ENCODE assay signal across 9 mouse cellular contexts in genomic region chr7:138827812-138828211, GRCm38 (mm10). TPM values are rescaled to one million over a fixed set of nuclear protein-coding genes. Genes with fewer than 3 reads are reported as not detected.
DNase-seq lines count a peak whose midpoint lies in the region; ATAC-seq and TF ChIP-seq lines count a peak whose summit lies in the region.
"Had no signal": no experiment of that assay in that cellular context is flagged by ENCODE, and none has a peak within 500 bp of the region (broad histone marks: within the 10 kb centered on the region; RNA-seq: fewer than 3 reads in every experiment).

No protein-coding gene starts in this region.

- H3K36me3 ChIP-seq in heart, embryonic 12.5 days: no peaks in the 10 kb centered on the region
- no peaks in the 10 kb centered on the region for H3K36me3 ChIP-seq in splenic B cell, adult 2 months (ENCODE audit: control insufficient read depth, insufficient read depth, low read length, poor library complexity, severe bottlenecking)
- H3K36me3 ChIP-seq: lung, embryonic 15.5 days had no signal

- H3K27ac ChIP-seq in heart, embryonic 12.5 days (ENCODE audit: poor library complexity, severe bottlenecking): no peak overlapping the region
- H3K27ac ChIP-seq in bone marrow, adult 2 months (ENCODE audit: control insufficient read depth, insufficient read depth, low read depth, low read length, poor library complexity): no peak overlapping the region
- H3K27ac ChIP-seq: lung, embryonic 15.5 days had no signal

- TF ChIP-seq CTCF in bone marrow, adult 2 months (IDR thresholded peaks at IDR 0.05; ENCODE audit: control insufficient read depth, insufficient read depth, low read length): peak; percentile 98

- no peaks in the 10 kb centered on the region for H3K9me3 ChIP-seq in heart, embryonic 12.5 days (replicated peaks)
- H3K9me3 ChIP-seq: lung, embryonic 15.5 days had no signal

- peak; percentile 87 for DNase-seq in heart, adult 11 months
- DNase-seq in CD4-positive, CD25-positive, alpha-beta regulatory T cell, adult 2 months (ENCODE audit: low read depth, low spot score): peak; percentile 79
- peak; percentile 27 for DNase-seq in fibroblast of lung, adult 2 months (ENCODE audit: low read depth)
- DNase-seq in kidney, postnatal 36 days: peak; percentile 37 to 87
- peak; percentile 72 for DNase-seq in splenic B cell, adult 2 months (ENCODE audit: low read depth, low spot score)

- H3K4me2 ChIP-seq in heart, embryonic 12.5 days: no peak overlapping the region
- H3K4me2 ChIP-seq: lung, embryonic 15.5 days had no signal

- no peaks in the 10 kb centered on the region for H3K4me1 ChIP-seq in heart, embryonic 12.5 days (replicated peaks)
- no peaks in the 10 kb centered on the region for H3K4me1 ChIP-seq in bone marrow, adult 2 months (ENCODE audit: control insufficient read depth, insufficient read depth, low read length)
- H3K4me1 ChIP-seq: lung, embryonic 15.5 days had no signal

- H3K4me3 ChIP-seq in heart, embryonic 12.5 days: no peak overlapping the region
- no peak overlapping the region for H3K4me3 ChIP-seq in bone marrow, adult 2 months (replicated peaks; ENCODE audit: control insufficient read depth, low read depth, low read length)
- H3K4me3 ChIP-seq: lung, embryonic 15.5 days had no signal

- 20% methylated on average over 11 of the region's 11 CpGs for WGBS in heart, embryonic 12.5 days
- 19% methylated on average over 11 of the region's 11 CpGs for WGBS in bone marrow, adult 2 months

- no peaks in the 10 kb centered on the region for H3K27me3 ChIP-seq in heart, embryonic 12.5 days (replicated peaks)
- no peaks in the 10 kb centered on the region for H3K27me3 ChIP-seq in splenic B cell, adult 2 months (ENCODE audit: control insufficient read depth, insufficient read depth, low read length, poor library complexity, severe bottlenecking)
- H3K27me3 ChIP-seq: lung, embryonic 15.5 days had no signal

- no peak for TF ChIP-seq POLR2A in bone marrow, adult 2 months (IDR thresholded peaks at IDR 0.05; ENCODE audit: borderline replicate concordance, control insufficient read depth, low read depth, low read length)

- H3K9ac ChIP-seq in heart, embryonic 12.5 days: no peak overlapping the region
- H3K9ac ChIP-seq: lung, embryonic 15.5 days had no signal

- no peak for ATAC-seq in heart, embryonic 12.5 days (ENCODE audit: insufficient number of reproducible peaks, low FRiP score)
- ATAC-seq in megakaryocyte-erythroid progenitor cell, adult 5-6 weeks (replicated peaks; ENCODE audit: low FRiP score, low TSS enrichment, poor library complexity, severe bottlenecking): peak; percentile 76

RNA-seq across cellular contexts. Expression of gene Ppp2r2d, which starts 18.1 kb away (rescaled TPM):
- polyA plus RNA-seq in heart, embryonic 12.5 days (2016; fragmentation: Nextera tagmentation; extraction: Ambion mirVana): 36.7 and 41.1 TPM in 2 replicates
- polyA plus RNA-seq in bone marrow, adult 2 months (2011; ENCODE audit: insufficient read depth, insufficient read length, low replicate concordance, missing spikeins): 21.7 and 47.0 TPM in 2 replicates
- total RNA-seq in megakaryocyte-erythroid progenitor cell, adult 5-6 weeks (2014; fragmentation: Nextera tagmentation): 35.9 and 38.2 TPM in 2 replicates
- 36.1 and 38.2 TPM in 2 replicates for total RNA-seq in megakaryocyte-erythroid progenitor cell, adult 5-6 weeks (2017)

RNA-seq across cellular contexts. Expression of gene Mapk1ip1, which starts 18.3 kb away (rescaled TPM):
- 9.7 and 11.4 TPM in 2 replicates for polyA plus RNA-seq in heart, embryonic 12.5 days (2016; fragmentation: Nextera tagmentation; extraction: Ambion mirVana)
- polyA plus RNA-seq in bone marrow, adult 2 months (2011; ENCODE audit: insufficient read depth, insufficient read length, low replicate concordance, missing spikeins): 14.6 and 53.5 TPM in 2 replicates
- 8.1 and 24.0 TPM in 2 replicates for total RNA-seq in megakaryocyte-erythroid progenitor cell, adult 5-6 weeks (2014; fragmentation: Nextera tagmentation)
- total RNA-seq in megakaryocyte-erythroid progenitor cell, adult 5-6 weeks (2017): 0.33 and 5.4 TPM in 2 replicates

Comparison
In these comparisons a context has a peak if more than half of its experiments do, and no peak if none do; other contexts are left out.
1. DNase-seq: peak in every context shown above with its lines; median percentile 87 in heart, adult 11 months; 79 in CD4-positive, CD25-positive, alpha-beta regulatory T cell, adult 2 months; 72 in splenic B cell, adult 2 months; 62 in kidney, postnatal 36 days; 27 in fibroblast of lung, adult 2 months.